Mouse (Mus musculus): ENCODE measurements around the gene Gng7. TPM values are rescaled to one million over a fixed set of nuclear protein-coding genes. Genes with fewer than 3 reads are reported as not detected.

Gng7 gene
- polyA plus RNA-seq, 1 experiment from 2014 or later = 32.1 TPM

DNA sequence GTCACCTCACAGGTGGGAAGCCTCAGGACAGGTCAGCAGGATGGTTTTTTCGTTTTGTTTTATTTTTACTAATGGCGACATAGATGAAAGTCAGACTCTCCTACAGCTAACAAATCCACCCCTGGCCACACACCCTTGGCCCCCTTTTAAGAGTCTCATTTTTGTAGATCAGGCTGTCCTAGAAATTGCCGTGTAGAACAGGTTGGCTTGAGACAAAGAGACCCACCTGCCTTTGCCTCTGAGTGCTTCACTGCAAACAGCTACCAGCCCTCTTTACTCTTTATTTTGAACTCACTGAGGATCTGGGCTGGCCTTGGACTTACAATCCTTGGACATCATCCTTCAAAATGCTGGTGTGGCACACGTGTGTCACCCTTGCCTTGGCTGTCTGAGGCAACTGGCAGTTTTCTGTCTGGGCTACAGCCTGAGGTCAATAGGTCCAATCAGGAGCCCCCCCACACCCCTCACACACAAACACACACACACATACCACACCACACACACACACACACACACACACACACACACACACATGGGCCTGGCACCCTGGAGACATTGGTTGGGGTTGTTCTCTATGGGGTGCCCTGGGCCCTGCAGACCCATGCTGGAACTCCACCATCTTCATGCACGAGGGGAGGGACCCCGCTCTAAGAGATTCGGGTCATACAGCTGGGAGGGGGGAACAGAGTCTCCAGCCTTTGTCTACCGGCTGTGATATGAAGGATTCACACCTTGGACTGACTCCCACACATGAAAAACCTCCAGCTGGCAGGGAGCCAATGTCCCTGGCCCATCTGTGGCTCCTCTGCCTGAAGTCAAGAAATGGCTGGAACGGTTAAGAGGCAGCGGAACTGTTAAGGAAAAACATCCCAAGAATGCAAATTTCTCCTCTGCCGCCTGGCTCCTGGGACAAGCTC, 42.4 kb downstream of the Gng7 start:
- no peak for ATAC-seq (replicated peaks)
- no peaks in the 10 kb centered on the region for H3K36me3 ChIP-seq
- H3K4me1 ChIP-seq = peaks cover 9% of the 10 kb centered on the region
- H3K9ac ChIP-seq (replicated peaks) = no peak overlapping the region
- no peak overlapping the region for H3K27ac ChIP-seq (replicated peaks)
- 58% methylated on average over 11 of the region's 11 CpGs for WGBS
- H3K9me3 ChIP-seq = no peaks in the 10 kb centered on the region
- H3K27me3 ChIP-seq = no peaks in the 10 kb centered on the region
- H3K4me2 ChIP-seq (replicated peaks) = no peak overlapping the region
- H3K4me3 ChIP-seq = no peak overlapping the region

DNA sequence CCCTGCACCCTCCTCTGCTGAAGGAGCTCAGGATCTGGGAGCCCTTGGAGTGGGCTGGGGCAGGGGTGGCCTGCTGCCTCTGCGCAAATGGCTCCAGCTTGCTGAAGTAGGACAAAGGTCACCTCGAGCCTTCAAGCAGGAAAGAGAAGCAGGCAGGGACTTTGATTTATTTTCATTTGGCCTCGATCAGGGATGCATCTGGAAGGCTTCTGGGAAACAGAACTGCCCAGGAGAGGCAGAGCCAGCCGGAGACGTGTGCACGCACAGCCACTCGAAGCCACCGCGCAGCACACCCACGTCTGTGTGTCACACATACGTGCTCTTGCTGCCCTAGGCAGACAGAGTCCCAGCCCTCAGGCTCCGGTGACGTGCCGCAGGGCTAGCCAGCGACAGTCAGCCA, 43.2 kb downstream of the Gng7 start:
- Histone ChIP-seq H3K27me3 (no peaks in the 10 kb centered on the region), H3K36me3 (no peaks in the 10 kb centered on the region), H3K9me3 (no peaks in the 10 kb centered on the region), H3K27ac (replicated peaks) (no peak overlapping the region), H3K4me3 (no peak overlapping the region), H3K4me2 (replicated peaks) (no peak overlapping the region), H3K4me1 (peaks cover 9% of the 10 kb centered on the region), H3K9ac (replicated peaks) (no peak overlapping the region)
- WGBS = 81% methylated on average over 15 of the region's 15 CpGs
- ATAC-seq (replicated peaks) = no peak

DNA sequence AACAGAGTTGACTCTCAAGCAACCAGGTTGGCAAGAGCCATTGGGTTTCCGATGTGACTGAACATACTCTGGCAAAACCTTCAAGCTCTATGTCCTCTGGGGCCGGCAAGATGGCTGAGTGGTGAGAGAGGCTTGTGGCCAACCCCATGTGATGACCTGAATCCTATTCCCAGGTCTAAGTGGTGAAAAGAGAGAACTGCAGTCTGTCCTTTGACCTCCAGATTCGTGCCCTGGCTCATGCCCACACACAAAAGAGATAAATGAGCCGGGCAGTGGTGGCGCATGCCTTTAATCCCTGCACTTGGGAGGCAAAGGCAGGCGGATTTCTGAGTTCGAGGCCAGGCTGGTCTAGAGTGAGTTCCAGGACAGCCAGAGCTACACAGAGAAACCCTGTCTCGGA, 44.6 kb downstream of the Gng7 start:
- ATAC-seq (replicated peaks) = no peak
- no peak overlapping the region for H3K4me3 ChIP-seq

DNA sequence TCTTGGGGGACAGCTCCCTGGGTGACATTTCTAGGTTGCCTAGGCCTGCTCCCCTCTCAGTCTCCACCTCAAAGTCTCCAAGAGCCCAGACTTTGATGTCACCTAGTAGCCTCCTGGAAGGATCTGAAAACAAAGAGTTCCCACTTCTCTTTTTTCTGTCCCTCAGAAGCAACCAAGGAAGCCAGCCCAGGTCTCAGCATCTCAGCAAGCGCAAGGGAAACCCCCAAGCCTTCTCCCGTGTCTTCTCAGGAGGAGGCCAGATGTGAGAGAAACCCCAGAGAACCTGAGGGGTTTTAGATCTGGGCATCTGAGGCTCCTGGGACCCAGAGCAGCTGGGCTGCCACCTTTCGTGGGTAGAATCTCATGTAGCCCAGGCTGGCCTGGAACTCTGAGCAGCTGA, 45.4 kb downstream of the Gng7 start:
- no peak for ATAC-seq (replicated peaks)
- no peak overlapping the region for H3K9ac ChIP-seq (replicated peaks)
- H3K27me3 ChIP-seq = no peaks in the 10 kb centered on the region
- no peak overlapping the region for H3K4me3 ChIP-seq
- H3K27ac ChIP-seq (replicated peaks) = no peak overlapping the region
- H3K36me3 ChIP-seq = no peaks in the 10 kb centered on the region
- no peak overlapping the region for H3K4me2 ChIP-seq (replicated peaks)
- 90% methylated on average over 3 of the region's 3 CpGs for WGBS
- no peaks in the 10 kb centered on the region for H3K9me3 ChIP-seq
- peaks cover 9% of the 10 kb centered on the region for H3K4me1 ChIP-seq

More for the DNA sequence above, 44.6 kb downstream of the Gng7 start:
- no peaks in the 10 kb centered on the region for H3K27me3 ChIP-seq
- H3K9ac ChIP-seq (replicated peaks) = no peak overlapping the region
- no peaks in the 10 kb centered on the region for H3K9me3 ChIP-seq
- H3K4me1 ChIP-seq = peaks cover 9% of the 10 kb centered on the region
- 78% methylated on average over 8 of the region's 8 CpGs for WGBS
- H3K4me2 ChIP-seq (replicated peaks) = no peak overlapping the region
- no peaks in the 10 kb centered on the region for H3K36me3 ChIP-seq
- H3K27ac ChIP-seq (replicated peaks) = no peak overlapping the region

DNA sequence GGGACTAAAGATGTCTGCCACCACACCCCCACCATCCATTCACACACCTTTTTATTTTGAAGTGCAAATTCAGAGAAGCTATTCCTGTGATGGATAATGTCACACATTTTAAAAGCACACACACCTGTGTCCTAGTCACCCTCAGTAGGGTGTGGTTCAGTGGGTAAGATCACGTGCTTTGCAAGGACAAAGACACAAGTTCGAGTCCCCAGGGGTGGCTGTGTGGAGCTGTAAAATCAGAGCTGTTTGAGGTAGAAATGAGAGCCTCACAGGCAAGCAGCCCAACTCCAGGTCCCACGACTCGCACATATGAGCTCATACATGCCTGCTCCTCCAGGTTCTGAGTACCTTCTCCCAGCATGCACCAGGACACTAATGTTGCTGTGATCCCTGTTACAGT, 46.6 kb downstream of the Gng7 start:
- Histone ChIP-seq H3K36me3 (no peaks in the 10 kb centered on the region), H3K27me3 (no peaks in the 10 kb centered on the region), H3K9me3 (no peaks in the 10 kb centered on the region), H3K4me2 (replicated peaks) (no peak overlapping the region), H3K9ac (replicated peaks) (no peak overlapping the region), H3K4me1 (peaks cover 16% of the 10 kb centered on the region), H3K4me3 (no peak overlapping the region), H3K27ac (replicated peaks) (no peak overlapping the region)
- WGBS = 85% methylated on average over 4 of the region's 4 CpGs
- no peak for ATAC-seq (replicated peaks)

DNA sequence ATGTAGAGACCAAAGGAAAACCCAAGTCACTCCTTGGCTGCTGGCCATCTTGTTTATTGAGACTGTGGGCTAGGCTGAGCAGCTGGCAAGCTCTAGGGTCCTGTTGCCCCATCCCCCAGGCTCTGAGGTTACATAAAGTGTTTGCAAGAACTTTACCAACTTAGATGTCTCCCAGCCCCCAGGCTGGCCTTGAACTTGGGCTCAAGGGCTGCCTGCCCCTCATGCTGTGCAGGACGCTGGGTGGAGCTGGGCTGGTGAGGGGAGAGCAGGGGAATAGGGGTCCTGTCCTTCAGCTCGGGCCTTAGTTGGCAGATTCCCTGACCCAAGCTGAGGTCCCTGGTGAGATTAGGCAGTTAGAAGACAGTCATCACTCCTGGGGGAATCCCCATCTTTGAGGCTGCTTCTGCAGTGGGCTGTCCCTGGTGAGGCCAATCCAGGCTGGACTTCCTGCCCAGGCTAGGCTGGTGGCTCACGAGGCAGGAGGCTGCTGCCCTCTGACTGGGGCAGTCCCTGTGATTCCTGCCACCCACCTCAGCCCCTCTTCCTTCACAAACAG, 47.6 kb downstream of the Gng7 start:
- ATAC-seq (replicated peaks) = no peak
- Histone ChIP-seq H3K9ac (replicated peaks) (no peak overlapping the region), H3K4me1 (peaks cover 11% of the 10 kb centered on the region), H3K4me3 (no peak overlapping the region), H3K27ac (replicated peaks) (no peak overlapping the region), H3K9me3 (no peaks in the 10 kb centered on the region), H3K27me3 (no peaks in the 10 kb centered on the region), H3K36me3 (no peaks in the 10 kb centered on the region), H3K4me2 (replicated peaks) (no peak overlapping the region)
- 61% methylated on average over 3 of the region's 3 CpGs for WGBS

DNA sequence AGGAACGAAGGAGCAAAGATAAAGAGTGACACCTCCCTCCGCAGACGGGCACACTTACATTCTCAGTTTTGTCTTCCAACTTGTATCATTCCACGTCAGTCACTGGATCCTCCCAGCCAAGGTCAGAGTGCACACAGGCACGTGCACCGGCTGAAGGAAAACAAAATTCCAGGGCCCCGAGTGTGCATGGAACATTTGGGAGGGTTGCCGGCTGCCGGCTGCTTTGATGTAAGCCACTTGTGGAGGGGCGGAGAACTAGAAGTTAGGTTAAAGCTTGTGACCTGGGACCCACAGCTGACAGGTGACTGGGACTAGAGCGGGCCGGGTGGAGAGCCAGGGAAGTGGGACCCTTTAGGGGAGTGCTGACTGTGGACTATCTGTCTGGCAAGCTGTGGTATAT, 48.4 kb downstream of the Gng7 start:
- no peak overlapping the region for H3K4me3 ChIP-seq
- H3K27me3 ChIP-seq = no peaks in the 10 kb centered on the region
- H3K9me3 ChIP-seq = no peaks in the 10 kb centered on the region
- no peak overlapping the region for H3K27ac ChIP-seq (replicated peaks)
- ATAC-seq (replicated peaks) = no peak
- 76% methylated on average over 12 of the region's 12 CpGs for WGBS
- no peak overlapping the region for H3K9ac ChIP-seq (replicated peaks)
- no peaks in the 10 kb centered on the region for H3K36me3 ChIP-seq
- peaks cover 10% of the 10 kb centered on the region for H3K4me1 ChIP-seq
- no peak overlapping the region for H3K4me2 ChIP-seq (replicated peaks)

DNA sequence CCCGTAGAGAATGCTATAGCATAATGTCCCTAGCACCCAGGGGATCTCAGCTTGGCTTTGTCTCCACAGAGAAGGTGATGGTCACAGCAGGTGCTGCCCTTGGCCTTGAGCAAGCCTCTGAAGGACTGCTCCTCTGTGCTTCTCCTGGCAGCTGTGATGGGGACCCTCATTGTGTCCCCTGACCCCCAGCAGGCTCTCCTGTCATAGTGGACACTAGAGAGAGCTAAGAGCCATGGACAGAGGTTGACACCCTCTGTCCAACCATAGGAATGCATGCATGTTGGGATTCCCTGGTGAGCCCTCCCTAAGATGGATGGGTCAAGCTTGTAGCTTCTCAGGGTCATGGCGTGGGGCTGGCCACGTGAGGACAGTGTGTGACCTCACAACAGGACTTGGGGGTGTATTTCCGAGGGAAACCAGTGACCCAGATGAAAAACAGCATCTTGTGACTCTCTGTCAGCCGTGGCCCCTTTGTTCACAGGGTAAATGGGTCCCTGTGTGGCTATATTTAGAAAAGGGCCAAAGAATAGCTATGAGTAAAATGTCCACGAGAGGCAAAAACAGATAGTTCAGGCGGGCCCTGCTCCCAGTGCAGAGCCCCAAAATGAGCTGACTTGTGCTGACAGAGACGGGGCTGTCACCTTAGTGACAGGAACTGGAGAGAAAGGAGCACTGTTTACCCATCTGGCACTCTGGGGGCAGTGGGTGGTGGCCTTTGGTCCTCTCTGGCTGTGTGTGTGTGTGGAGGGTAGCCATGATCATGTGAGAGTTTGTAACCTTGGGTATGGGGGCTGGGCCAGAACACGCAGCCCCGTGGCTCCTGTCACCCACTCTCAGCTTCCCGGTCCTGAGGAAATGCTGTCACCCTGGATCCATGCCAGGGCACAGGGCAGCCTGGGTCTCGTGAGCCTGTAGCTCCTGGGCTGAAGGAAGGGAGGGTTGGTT, 51.4 kb downstream of the Gng7 start:
- WGBS = 63% methylated on average over 12 of the region's 12 CpGs

DNA sequence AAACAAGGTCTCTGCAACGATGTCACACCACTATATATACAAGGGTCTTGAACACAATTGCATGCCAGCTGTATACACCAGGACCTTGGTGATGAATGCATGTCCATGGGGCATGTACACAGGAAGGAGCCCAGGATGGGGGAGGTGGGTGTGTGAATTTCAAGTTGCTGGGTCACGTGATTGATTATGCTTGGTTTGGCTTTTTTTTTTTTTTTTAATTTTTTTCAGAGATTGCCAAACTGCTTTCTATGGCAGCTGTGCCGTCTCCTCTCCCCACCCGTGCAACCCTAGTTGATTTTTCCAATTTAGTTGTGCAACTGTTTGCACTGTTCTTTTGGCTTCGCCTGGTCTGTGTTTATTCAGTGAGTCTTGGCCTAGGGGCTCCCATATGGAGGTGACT, 52.2 kb downstream of the Gng7 start:
- Histone ChIP-seq H3K9me3 (no peaks in the 10 kb centered on the region), H3K36me3 (no peaks in the 10 kb centered on the region), H3K4me1 (peaks cover 10% of the 10 kb centered on the region), H3K4me2 (replicated peaks) (no peak overlapping the region), H3K4me3 (no peak overlapping the region), H3K27me3 (no peaks in the 10 kb centered on the region), H3K27ac (replicated peaks) (no peak overlapping the region), H3K9ac (replicated peaks) (no peak overlapping the region)
- 66% methylated on average over 5 of the region's 5 CpGs for WGBS
- no peak for ATAC-seq (replicated peaks)

More for the DNA sequence above, 51.4 kb downstream of the Gng7 start:
- Histone ChIP-seq H3K9me3 (no peaks in the 10 kb centered on the region), H3K27ac (replicated peaks) (no peak overlapping the region), H3K4me2 (replicated peaks) (no peak overlapping the region), H3K9ac (replicated peaks) (no peak overlapping the region), H3K27me3 (no peaks in the 10 kb centered on the region), H3K4me3 (no peak overlapping the region), H3K36me3 (no peaks in the 10 kb centered on the region), H3K4me1 (peaks cover 10% of the 10 kb centered on the region)
- ATAC-seq (replicated peaks) = no peak

DNA sequence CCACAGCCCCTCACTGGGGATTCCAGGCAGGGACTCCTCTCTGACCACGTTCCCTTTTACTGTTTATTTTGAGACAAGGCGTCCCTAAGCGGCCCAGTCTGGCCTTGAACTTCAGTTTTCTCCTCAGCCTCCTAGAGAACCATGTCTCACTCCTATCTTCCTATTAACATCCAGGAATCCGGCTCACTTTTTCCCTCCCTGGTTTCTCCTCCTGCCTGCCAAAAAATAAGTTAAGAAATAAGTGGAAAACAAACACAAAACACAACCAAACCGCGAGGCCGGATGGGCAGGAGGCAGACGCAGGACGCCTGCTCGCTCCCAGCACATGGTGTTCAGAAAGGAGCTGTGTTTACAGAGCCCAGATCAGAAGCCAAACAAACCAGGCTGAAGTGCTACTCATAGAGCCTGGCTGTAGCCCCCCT, 52.7 kb downstream of the Gng7 start:
- H3K36me3 ChIP-seq = no peaks in the 10 kb centered on the region
- H3K9ac ChIP-seq (replicated peaks) = no peak overlapping the region
- ATAC-seq (replicated peaks) = no peak
- H3K4me3 ChIP-seq = no peak overlapping the region
- H3K27me3 ChIP-seq = no peaks in the 10 kb centered on the region
- H3K27ac ChIP-seq (replicated peaks) = no peak overlapping the region
- WGBS = 52% methylated on average over 10 of the region's 10 CpGs
- peaks cover 10% of the 10 kb centered on the region for H3K4me1 ChIP-seq
- H3K9me3 ChIP-seq = no peaks in the 10 kb centered on the region
- no peak overlapping the region for H3K4me2 ChIP-seq (replicated peaks)

DNA sequence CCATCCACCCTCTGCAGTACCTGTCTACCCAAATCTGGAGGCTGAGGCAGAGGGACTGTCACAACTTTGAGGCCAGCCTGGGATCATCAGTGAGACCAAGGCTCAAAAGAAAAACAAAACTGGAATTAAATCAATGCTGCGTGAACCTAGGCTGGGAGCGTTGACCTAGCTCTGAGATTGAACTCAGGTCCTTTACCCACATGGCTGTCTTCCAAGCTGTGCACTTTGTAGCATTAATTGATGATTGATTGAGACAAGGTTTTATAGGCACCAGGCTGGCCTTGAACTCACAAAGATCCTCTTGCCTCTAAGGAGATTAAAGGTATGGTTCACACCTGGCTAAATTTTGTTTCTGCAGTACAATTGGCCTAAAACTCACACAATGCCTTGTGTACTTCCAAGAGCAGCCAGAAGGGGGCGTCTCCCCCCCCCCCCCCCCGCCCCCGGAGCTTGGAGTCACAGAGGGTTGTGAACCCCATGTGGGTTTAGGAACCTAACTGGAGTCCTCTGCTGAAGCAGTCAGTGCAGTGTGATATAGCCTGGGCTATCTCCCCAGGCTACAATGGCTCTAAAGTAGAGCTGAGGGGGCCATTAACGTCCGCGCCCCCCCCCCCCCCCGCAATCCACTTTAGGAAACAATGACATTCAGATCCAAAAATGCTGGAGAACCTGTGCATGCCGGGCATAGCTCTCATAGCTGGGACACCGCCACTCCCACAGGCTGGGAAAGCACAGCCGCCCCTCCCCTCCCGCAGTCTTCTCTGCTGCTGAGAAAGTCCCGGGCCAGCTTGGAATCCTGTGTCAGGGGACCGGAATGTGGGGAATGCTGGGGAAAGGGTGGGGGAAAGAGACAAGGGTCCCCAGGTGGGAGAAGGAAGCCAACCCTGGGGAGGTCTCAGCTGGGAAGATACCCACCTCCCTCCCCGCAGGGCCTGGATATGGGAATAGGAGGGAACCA, 53.9 kb downstream of the Gng7 start:
- no peak overlapping the region for H3K9ac ChIP-seq (replicated peaks)

More for the DNA sequence above, 53.9 kb downstream of the Gng7 start:
- Histone ChIP-seq H3K27me3 (no peaks in the 10 kb centered on the region), H3K4me3 (no peak overlapping the region), H3K36me3 (no peaks in the 10 kb centered on the region), H3K9me3 (no peaks in the 10 kb centered on the region), H3K27ac (replicated peaks) (no peak overlapping the region), H3K4me1 (peaks cover 11% of the 10 kb centered on the region), H3K4me2 (replicated peaks) (no peak overlapping the region)
- WGBS = 13% methylated on average over 16 of the region's 16 CpGs
- no peak for ATAC-seq (replicated peaks)

Data from forebrain, embryonic 15.5 days (tissue).